Mouse (Mus musculus): Measurements from ENCODE around the gene Slc45a3. TPM values are rescaled to one million over a fixed set of nuclear protein-coding genes. Genes with fewer than 3 reads are reported as not detected.

Gene Slc45a3
- polyA plus RNA-seq, 1 experiment: 4.3 TPM

GRCm38 (mm10) chr1:131972498-131973334, 9.9 kb downstream of the Slc45a3 start:
- TF ChIP-seq CTCF (IDR thresholded peaks at IDR 0.05; ENCODE audit: borderline replicate concordance, insufficient read depth, low read depth, low read length): no peak
- TF ChIP-seq POLR2A (IDR thresholded peaks at IDR 0.05; ENCODE audit: borderline replicate concordance, insufficient read depth, low read length): no peak
- WGBS: 48% methylated on average over 13 of the region's 13 CpGs

GRCm38 (mm10) chr1:131973991-131974390, 11.2 kb downstream of the Slc45a3 start:
- Histone ChIP-seq H3K27me3 (ENCODE audit: control insufficient read depth, insufficient read depth, low read length) (no peaks in the 10 kb centered on the region), H3K27ac (ENCODE audit: insufficient read depth, low read length) (no peak overlapping the region), H3K4me1 (ENCODE audit: control insufficient read depth, insufficient read depth, low read length) (no peaks in the 10 kb centered on the region; the same call in 1 of the 2 replicates), H3K4me3 (replicated peaks; ENCODE audit: insufficient read depth, low read depth, low read length) (no peak overlapping the region)
- 83% methylated on average over 6 of the region's 6 CpGs for WGBS
- no peak for DNase-seq
- no peak for TF ChIP-seq CTCF (IDR thresholded peaks at IDR 0.05; ENCODE audit: borderline replicate concordance, insufficient read depth, low read depth, low read length)
- no peak for TF ChIP-seq POLR2A (IDR thresholded peaks at IDR 0.05; ENCODE audit: borderline replicate concordance, insufficient read depth, low read length)

More at GRCm38 (mm10) chr1:131972498-131973334, 9.9 kb downstream of the Slc45a3 start:
- no peak overlapping the region for H3K4me3 ChIP-seq (replicated peaks; ENCODE audit: insufficient read depth, low read depth, low read length)
- no peak overlapping the region for H3K27ac ChIP-seq (ENCODE audit: insufficient read depth, low read length)
- H3K4me1 ChIP-seq (ENCODE audit: control insufficient read depth, insufficient read depth, low read length): no peaks in the 10 kb centered on the region; the same call in 1 of the 2 replicates
- H3K27me3 ChIP-seq (ENCODE audit: control insufficient read depth, insufficient read depth, low read length): no peaks in the 10 kb centered on the region
- no peak for DNase-seq

GRCm38 (mm10) chr1:131976886-131977285, 14.1 kb downstream of the Slc45a3 start:
- Histone ChIP-seq H3K27me3 (ENCODE audit: control insufficient read depth, insufficient read depth, low read length) (no peaks in the 10 kb centered on the region), H3K27ac (ENCODE audit: insufficient read depth, low read length) (no peak overlapping the region), H3K4me3 (replicated peaks; ENCODE audit: insufficient read depth, low read depth, low read length) (no peak overlapping the region), H3K4me1 (ENCODE audit: control insufficient read depth, insufficient read depth, low read length) (no peaks in the 10 kb centered on the region)
- DNase-seq: no peak
- 90% methylated on average over 5 of the region's 5 CpGs for WGBS
- TF ChIP-seq CTCF (IDR thresholded peaks at IDR 0.05; ENCODE audit: borderline replicate concordance, insufficient read depth, low read depth, low read length): no peak
- TF ChIP-seq POLR2A (IDR thresholded peaks at IDR 0.05; ENCODE audit: borderline replicate concordance, insufficient read depth, low read length): no peak

- TF ChIP-seq POLR2A (IDR thresholded peaks at IDR 0.05; ENCODE audit: borderline replicate concordance, insufficient read depth, low read length) (no peak), CTCF (IDR thresholded peaks at IDR 0.05; ENCODE audit: borderline replicate concordance, insufficient read depth, low read depth, low read length) (no peak)
- Histone ChIP-seq H3K4me1 (ENCODE audit: control insufficient read depth, insufficient read depth, low read length) (no peaks in the 10 kb centered on the region), H3K27me3 (ENCODE audit: control insufficient read depth, insufficient read depth, low read length) (no peaks in the 10 kb centered on the region), H3K4me3 (replicated peaks; ENCODE audit: insufficient read depth, low read depth, low read length) (no peak overlapping the region), H3K27ac (ENCODE audit: insufficient read depth, low read length) (no peak overlapping the region)
- 65% methylated on average over 2 of the region's 2 CpGs for WGBS
- no peak for DNase-seq
These were observed 17.7 kb downstream of the Slc45a3 start for GRCm38 (mm10) chr1:131980471-131980870.

GRCm38 (mm10) chr1:131981378-131982013, 18.7 kb downstream of the Slc45a3 start:
- TF ChIP-seq POLR2A (IDR thresholded peaks at IDR 0.05; ENCODE audit: borderline replicate concordance, insufficient read depth, low read length) (no peak), CTCF (IDR thresholded peaks at IDR 0.05; ENCODE audit: borderline replicate concordance, insufficient read depth, low read depth, low read length) (peak; percentile 85)

GRCm38 (mm10) chr1:131982907-131983306, 20.1 kb downstream of the Slc45a3 start:
- no peak for TF ChIP-seq POLR2A (IDR thresholded peaks at IDR 0.05; ENCODE audit: borderline replicate concordance, insufficient read depth, low read length)
- TF ChIP-seq CTCF (IDR thresholded peaks at IDR 0.05; ENCODE audit: borderline replicate concordance, insufficient read depth, low read depth, low read length): peak; percentile 98
- H3K4me3 ChIP-seq (replicated peaks; ENCODE audit: insufficient read depth, low read depth, low read length): no peak overlapping the region
- H3K4me1 ChIP-seq (ENCODE audit: control insufficient read depth, insufficient read depth, low read length): no peaks in the 10 kb centered on the region
- WGBS: 10% methylated on average over 5 of the region's 5 CpGs
- DNase-seq: peak; percentile 71 to 85
- H3K27me3 ChIP-seq (ENCODE audit: control insufficient read depth, insufficient read depth, low read length): no peaks in the 10 kb centered on the region
- no peak overlapping the region for H3K27ac ChIP-seq (ENCODE audit: insufficient read depth, low read length)

More at GRCm38 (mm10) chr1:131981378-131982013, 18.7 kb downstream of the Slc45a3 start:
- Histone ChIP-seq H3K27me3 (ENCODE audit: control insufficient read depth, insufficient read depth, low read length) (no peaks in the 10 kb centered on the region), H3K27ac (ENCODE audit: insufficient read depth, low read length) (no peak overlapping the region), H3K4me3 (replicated peaks; ENCODE audit: insufficient read depth, low read depth, low read length) (no peak overlapping the region), H3K4me1 (ENCODE audit: control insufficient read depth, insufficient read depth, low read length) (no peaks in the 10 kb centered on the region)
- peak; percentile 65 to 77 for DNase-seq
- WGBS: 50% methylated on average over 12 of the region's 12 CpGs

- no peaks in the 10 kb centered on the region for H3K4me1 ChIP-seq (ENCODE audit: control insufficient read depth, insufficient read depth, low read length)
- no peak for DNase-seq
- no peaks in the 10 kb centered on the region for H3K27me3 ChIP-seq (ENCODE audit: control insufficient read depth, insufficient read depth, low read length)
- 87% methylated on average over 2 of the region's 2 CpGs for WGBS
- no peak overlapping the region for H3K27ac ChIP-seq (ENCODE audit: insufficient read depth, low read length)
- no peak overlapping the region for H3K4me3 ChIP-seq (replicated peaks; ENCODE audit: insufficient read depth, low read depth, low read length)
- TF ChIP-seq CTCF (IDR thresholded peaks at IDR 0.05; ENCODE audit: borderline replicate concordance, insufficient read depth, low read depth, low read length): no peak
These were observed 21.0 kb downstream of the Slc45a3 start for GRCm38 (mm10) chr1:131983806-131984205.
